Mouse (Mus musculus) kidney, adult 2 months (tissue): ENCODE measurements at regions not wholly inside any gene's neighbourhood (a gene's known extent, or its start where the extent isn't known, plus 50 kb on each side); places are given as distances from the start of the nearest gene placed in this dataset.

Experiments
- CTCF ChIP-seq: fragments of 200-500 bp; conservative IDR thresholded peaks from 2 replicates; pipeline ENCODE4 v1.5.1; 2011; ENCODE audit warnings: low read depth, mild to moderate bottlenecking, control low read depth, low read length, moderate library complexity, mixed read lengths; ENCODE audit not compliant: insufficient read depth, insufficient read length
- POLR2A ChIP-seq: fragments of 200-500 bp; IDR thresholded peaks from one replicate; pipeline ENCODE4 v1.6.1; 2011; ENCODE audit warnings: low read depth, low read length, control low read depth

GRCm38 (mm10) chr13:5787114-5787513, 74.2 kb upstream of the Klf6 start:
- TF ChIP-seq CTCF (no peak), POLR2A (no peak)
